Mouse (Mus musculus) lung, adult 18-20 months (tissue): ENCODE results near the gene Myt1l.

Source experiments
- DNase-seq, 2 experiments: peaks; one replicate each; pipeline ENCODE4 v3.0.0; 2022; ENCODE audit warnings: mixed read lengths in 2 of 2

Myt1l gene

DNA sequence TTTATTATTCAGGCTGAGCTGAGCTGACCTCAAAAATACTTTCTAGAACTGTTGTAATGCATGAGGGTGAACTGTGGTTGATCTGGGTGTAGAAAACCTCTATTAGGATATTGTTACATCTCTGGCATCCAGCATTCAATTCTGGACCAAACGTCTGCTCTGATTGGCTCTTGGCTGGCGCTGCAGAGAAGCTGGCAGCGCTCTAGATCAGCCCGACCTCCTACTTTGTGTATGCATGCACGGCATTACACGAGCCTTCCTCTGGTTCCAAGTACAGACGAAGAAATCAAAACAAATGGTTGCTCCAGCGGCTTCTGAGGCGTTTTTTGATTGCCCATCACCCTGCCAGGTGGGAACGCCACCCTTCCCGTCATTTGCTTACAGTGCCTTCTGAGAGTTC lies 303.2 kb downstream of the Myt1l start:
- no peak for DNase-seq

DNA sequence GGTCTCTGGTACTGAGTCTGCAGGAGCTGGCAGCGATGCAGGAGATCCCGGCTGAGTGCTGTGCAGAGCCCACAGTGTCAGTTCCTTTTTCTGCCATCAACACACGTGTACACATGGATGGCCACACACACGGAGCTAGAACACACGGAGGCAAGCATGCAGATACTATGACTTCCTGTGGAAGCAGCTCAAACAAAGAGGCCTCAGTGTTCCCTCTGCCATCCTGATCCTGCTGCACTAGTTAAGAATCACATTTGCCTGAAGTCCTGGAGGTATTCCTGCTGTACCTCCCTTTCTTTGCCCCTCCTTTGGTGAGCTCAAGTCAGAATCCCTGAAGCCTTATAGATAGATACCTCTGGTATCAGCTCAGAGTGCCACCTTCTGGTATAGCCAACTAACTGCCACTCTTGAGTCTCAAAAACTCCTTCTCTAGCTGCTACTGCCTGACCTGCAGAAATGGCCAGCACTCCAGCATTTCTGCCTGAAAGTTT lies 309.2 kb downstream of the Myt1l start:
- DNase-seq: no peak

DNA sequence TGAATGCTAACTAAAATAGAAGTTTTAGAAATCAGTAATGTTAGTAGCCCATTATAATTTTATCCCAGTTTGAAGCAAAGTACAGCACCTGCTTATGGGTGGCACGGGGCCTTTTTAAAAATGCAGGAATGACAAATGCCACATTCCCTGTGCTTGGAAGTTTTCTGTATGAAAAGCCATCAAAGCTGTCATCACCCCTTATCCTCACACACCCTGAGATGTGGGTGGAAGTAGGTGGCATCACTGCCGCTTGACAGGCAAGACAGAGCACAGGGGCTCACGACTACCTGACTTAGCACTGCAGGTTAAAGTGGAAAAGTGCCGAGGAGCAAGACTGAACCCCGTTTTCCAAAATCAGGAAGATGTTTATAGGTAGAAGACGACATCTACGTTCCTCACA lies 310.2 kb downstream of the Myt1l start:
- no peak for DNase-seq

DNA sequence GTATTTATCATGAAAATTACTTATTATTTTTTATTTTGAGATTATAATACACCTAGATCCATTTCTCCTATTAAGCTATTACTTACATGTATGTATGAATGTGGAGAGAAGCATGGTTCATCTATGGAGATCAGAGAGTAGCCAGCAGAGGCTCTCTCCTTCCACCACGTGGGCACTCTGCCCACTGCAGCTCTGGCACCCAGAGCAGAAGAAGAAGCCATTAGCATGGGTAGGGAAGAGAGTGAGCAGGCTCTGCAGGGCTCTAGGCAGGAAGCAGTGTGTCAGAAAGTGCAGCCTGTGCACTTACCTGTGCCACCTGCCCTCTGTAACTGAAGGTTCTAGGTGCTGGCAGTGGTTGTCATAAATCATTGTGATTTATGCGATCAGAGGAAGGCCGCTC lies 321.8 kb downstream of the Myt1l start:
- DNase-seq: no peak

DNA sequence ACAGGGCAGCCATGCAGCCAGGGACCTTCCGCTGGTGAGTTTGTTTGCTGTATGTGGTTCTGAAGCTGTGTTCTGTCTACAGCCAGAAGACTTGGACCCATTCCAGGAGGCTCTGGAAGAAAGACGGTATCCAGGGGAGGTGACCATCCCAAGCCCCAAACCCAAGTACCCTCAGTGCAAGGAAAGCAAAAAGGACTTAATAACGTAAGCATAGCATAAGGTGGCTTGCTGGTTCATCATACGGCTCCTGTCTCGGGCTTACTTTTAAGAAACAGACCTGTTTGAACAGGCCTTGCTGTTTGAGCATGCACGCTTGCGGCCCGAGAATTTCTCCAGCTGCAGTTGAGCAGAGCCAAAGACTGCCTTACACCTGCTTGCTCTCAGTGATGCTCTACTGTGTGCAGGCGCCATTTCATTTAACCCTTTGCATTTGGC lies 326.0 kb downstream of the Myt1l start:
- no peak for DNase-seq

DNA sequence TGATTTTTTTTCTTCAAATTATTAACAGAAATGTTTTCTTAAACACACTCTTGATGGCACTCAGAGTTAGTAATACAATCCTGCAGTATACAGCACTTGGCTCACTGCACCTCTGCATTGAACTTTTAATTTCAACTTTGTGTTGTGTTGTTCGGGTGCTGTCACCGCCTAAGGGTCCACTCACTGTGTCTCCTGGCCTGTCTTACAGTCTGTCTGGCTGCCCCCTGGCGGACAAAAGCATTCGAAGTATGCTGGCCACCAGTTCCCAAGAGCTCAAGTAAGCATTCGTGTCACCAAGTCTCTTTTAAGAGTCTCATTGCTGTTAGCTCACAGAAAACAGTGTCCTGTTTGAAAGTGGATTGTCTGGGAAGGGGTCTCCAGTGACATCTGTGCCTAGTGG lies 326.8 kb downstream of the Myt1l start:
- peak; percentile 12 to 27 for DNase-seq

DNA sequence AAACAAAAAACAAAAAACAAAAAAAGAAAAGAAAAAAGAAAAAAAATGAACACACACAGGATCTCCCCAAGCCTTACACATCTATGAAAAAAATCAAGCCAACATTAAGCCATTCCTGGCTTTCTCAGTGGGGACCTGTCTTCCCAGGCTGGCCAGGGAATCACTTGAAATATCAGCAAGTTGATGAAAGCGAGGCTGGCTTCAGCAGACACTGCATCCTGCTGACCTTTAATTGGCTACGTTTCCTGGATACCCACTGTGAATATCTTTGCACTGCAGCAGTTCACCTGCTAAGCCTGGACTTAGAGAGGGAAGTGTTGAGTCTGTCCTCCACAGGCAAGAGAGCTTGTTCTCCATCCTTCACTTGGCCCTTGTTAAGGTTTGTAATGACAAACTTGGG lies 332.8 kb downstream of the Myt1l start:
- no peak for DNase-seq

DNA sequence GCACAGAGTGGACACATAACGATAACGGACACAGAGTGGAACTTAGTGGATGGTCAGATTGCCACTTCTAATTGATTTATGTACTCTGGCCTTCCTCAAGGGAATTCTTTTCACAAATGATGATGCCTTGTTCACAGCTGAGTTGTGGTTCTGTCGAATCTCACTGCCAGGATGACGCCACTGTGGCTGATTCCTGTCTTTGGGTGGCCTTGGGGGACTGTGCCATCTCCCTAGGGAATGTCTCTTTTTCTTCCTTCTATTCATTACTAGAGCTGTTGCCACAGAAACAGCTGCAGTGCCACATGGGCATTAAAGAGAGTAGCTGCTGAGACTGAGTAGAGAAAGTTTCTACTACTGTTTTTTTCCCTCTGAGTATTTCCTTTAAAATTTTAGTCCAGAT lies 340.1 kb downstream of the Myt1l start:
- no peak for DNase-seq

DNA sequence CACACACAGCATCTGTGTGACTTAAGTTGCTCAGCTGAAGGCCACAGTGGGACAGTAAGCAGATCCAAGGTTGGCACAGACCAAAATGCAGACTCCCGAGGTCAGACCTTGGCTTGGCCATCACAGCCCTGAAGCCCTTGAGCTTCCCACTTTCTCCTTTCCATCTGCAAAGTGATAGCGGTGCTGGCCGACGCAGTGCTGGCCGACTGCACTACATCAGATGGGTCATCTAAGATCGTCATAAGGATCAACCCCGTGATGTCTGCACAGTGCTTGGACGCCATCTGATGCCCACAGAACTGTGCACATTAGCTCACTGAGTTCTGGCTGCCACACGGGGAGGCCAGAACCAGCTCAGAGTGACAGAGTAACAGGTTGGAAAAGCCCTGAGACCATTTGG lies 340.6 kb downstream of the Myt1l start:
- DNase-seq: no peak

DNA sequence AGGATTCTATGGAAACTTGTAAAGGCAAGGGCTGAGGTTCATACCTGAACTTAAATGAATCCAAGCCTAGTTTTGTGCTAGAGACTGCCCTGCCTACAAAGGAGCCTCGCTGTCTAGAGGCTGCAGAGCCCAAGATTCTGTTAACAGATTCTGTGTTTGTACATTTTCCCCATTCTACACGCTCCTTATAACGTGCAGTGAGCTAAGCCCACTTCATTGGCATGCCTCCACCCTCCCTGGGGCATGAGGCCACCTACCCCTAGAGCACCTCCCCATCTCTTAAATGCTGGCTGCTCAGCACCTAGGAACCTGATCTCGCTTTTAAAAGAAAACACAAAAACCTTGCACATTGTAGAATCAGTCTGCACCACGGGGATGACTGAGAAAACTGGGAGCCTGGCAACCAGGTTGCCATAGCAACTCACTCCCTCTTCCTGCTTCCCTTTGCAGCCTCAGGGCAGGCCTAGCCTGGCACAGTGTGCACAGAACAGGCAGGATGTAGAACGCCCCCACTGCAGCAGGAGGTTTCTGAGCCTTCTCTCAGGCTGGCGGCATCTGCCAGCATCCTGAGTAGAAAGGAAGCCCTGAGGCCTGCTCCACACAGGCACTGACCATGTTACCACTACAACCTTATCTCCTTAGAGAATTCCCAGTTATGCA lies 344.1 kb downstream of the Myt1l start:
- no peak for DNase-seq

DNA sequence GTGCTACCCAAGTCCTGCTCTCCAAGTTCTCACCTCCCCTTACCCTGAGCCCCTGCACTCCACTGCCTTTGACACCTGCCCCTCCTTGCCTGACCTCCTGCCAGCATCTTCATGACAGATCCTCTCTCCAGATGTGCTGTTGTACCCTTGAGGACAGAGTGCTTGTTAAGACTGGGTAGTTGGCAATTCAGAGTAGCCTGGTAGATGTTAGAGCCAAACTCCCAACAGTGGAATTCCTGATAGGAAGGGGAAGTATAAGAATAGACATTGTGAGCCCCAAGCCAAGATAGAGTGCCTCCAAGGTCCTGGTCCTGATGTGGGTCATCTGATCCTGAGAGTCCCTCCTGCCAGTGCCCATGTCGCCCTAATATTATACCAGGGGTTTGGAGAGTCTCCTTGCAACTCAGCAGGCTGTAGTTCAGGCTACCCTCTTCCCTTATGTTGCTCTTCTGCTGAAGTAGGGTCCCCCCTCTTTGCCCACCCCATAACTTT lies 345.1 kb downstream of the Myt1l start:
- DNase-seq: no peak

DNA sequence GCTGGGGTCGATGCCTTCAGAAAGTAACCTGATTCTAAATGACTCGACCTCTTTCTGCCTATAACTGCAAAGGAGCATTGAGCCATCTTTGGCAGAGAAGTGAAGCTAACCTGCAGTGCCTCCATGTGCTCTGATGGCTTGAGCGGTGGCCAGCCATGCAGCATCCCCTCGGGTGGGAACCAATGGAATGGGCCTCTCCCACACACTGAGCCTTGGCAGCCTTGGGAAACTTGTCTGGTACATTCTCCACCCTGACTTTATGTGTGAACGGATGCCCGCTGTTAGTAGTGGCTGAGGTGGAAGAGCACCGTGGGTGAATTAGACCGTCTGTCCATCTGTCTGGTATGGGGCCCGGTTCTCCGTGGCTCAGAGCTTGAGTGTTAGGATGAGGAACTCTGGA lies 349.8 kb downstream of the Myt1l start:
- no peak for DNase-seq

DNA sequence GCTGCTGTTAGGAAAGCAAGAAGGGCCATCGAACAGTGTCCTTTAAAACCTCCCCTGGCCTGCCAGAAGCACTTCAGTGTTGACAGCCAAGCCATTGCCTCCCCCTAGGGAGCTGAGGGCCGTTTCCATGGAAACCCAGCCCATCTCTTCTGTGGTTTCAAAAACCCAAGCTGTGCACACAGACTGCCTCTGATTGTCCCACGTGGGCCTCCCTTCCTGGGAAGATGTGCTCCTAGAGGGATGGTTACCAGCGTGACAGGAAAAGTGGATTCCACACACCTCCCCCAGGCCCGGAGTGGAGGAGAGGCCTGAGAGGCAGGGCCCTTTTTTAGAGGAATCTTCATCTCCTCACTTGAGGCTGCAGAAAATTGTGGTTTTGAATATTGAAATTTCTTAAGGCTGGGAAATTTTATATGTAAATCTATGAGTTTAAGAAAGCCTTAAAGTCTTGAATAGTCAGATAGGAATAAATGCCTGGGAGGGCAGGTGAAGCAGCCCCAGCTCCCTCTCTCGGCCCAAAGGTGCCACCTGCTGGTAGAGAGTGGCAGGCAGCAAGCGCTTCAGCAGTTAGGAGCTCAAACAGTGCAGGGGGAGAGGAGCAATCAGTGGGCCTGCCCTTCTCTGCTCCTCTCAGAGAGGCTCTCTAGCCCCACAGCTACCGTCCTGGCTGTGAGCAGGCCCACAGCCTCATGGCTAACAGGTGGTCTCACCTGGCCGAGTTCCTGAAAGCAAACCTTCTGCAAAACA lies 354.9 kb downstream of the Myt1l start:
- DNase-seq: peak; percentile 42 to 60

DNA sequence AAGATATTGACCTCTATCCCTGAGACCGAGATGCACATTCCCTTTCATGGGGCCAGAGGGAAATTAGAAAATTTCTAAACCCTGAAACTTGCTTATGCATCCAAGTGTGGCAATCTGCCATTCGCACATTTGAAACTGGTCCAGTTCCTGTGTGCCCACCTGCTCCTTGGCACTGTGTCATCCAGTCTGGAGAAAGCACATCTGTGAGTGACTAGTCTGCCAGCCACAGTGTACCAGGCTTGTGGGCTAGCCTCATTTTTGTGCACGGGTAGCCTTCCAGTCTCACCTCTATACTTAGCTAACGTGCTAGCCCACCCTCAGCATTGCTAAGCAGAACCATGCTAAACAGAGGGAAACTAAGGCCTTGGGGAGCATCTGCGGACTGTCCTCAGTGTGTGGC lies 356.2 kb downstream of the Myt1l start:
- DNase-seq: no peak

DNA sequence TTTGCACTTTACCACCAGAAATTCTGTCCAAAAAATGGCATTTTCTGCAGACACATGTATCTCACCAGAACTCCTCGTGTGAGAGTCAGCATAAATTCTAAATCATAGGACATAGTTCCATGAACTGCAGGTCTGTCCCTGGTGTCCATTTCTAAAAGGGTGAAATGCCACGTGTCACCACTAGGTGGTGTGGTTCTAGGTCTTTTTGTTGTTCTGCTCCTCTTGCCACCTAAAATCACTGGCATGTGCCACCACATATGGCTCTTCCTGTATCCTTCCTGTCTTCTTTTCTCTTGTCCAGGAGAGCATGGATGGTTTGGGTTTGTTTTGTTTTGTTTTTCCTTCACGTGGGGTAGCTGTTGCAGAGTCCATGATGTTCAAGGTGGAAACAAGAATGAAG lies 366.5 kb downstream of the Myt1l start:
- DNase-seq: peak; percentile 9 to 34

DNA sequence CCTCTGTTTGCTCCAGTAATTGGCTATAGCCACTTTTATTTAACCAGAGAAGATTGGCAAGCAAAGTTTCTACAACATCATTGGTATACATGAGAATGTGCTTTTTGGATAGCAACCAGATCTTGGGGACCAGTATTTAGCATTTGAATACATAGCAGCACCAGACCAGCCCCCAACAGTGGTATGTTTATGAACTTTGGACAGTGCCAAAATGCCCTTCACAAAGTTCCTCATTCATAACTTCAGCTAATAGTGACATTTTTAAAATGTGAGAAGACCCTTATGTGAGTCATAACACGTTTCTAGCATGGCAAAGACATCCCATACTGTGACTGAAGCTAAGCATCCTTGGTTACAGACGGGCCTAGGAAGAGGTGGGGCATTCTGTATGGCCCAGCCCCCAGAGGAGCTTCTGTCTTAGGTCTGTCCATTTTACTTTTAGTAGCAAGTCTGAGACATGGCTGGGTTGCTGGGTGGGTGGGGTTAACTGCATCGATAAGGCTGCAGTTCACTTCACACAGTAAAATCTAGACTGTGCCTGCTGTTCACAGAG lies 369.4 kb downstream of the Myt1l start:
- DNase-seq: no peak

DNA sequence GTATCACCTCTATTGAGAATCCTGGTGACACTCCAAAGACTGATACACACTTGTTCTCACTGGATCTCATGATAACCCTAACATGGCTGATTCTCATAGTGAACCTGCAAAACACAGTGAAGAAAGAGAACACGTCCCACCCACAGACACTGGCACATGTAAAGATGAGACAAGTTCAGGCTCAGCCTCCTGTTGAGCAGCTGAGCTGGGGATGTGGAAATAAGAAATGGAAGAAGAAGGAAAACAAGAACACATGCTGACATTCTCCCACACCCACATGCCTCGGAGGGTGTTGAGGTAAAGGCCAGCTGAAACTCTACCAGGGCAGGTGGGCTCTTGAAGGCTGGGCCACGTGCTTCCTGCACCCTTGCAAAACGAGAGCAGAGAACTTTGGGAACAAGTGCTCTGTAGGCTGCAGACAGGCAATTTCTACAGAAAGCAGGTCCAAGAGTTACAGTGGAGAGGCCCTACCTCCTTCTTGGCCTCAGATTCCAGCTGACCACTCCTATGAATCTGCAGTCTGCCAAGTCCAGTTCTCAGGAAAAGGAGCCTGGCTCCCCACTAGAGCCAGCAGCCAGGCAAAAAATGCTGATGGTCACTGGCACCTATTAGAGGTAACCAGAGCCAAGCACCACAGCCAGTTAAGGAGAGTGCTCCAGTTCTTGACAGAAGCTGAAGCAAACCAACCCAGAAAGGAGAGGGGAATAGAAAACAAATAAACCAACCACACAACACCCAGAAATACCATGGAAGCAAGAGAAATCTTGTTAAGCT lies 376.1 kb downstream of the Myt1l start:
- DNase-seq: peak; percentile 41 to 55

DNA sequence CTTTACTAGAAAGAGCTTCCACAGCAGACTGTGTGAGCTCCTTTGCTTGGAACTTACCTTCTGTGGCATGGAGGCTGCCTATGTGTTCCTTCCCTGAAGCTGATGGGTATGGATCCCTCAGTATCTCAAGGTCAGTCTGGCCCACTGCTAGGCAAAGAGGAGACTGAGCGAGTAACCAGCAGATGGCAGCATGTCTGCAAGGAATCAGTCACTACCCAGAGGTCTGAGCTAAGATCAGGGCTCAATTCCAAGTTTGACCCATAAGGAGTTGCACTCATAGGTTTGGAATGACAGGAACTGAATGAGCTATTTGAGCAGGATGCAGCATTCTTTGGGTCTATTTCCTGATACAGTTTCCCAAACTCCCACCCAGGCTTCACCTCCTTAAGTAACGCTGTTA lies 378.9 kb downstream of the Myt1l start:
- peak; percentile 79 to 87 for DNase-seq

DNA sequence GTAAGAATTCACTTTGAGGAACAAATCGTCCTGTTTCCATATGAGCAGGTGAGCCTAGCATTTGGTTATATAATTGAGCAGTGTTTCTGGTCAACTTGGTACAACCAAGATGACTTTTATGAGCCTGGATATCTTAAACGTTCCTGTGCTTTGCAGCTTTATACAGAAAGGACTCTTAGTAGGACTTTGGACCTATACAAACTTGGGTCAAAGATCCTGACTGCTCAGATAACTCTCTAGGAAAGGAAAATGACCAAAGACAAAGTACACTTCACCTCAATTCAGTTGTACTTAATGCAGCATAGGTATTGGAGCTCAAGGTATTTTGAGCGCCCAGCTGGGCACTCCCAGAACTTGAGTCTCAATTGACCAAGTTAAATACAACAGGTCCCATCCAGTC lies 388.0 kb downstream of the Myt1l start:
- no peak for DNase-seq

DNA sequence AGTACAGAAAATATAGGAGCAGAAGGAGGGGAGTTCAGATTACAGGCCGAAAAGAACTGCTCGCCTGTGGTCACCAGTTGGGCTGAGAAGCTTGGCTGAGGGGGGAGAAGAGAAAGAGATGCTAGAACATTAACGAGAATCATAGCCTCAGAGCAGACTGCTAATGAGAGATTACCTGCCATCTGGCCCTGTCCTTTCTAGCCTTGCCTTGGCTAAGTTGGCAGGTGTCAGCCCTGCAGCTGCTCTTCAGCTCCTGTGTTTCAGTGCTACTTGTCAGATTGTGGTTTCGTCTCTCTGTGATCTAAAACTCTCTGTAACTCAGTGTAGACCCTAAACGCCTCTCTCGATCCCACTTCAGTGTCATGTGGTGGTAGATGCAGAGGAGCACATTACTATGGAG lies 388.6 kb downstream of the Myt1l start:
- DNase-seq: no peak

DNA sequence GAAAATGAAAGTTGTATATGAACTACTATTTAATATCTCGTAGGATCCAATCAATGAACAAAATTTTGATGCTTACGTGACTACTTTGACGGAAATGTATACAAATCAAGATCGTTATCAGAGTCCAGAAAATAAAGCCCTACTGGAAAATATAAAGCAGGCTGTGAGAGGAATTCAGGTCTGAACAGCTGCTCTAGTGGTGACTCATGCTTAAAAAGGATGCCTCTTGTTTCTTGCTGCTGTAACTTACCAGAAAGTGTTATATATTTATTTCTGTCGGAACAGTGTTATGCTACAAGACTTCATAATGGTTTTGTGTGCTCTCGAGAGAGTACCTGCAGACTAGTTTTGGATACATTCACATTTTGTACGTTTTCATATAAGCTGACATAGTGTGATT lies 392.1 kb downstream of the Myt1l start:
- no peak for DNase-seq

DNA sequence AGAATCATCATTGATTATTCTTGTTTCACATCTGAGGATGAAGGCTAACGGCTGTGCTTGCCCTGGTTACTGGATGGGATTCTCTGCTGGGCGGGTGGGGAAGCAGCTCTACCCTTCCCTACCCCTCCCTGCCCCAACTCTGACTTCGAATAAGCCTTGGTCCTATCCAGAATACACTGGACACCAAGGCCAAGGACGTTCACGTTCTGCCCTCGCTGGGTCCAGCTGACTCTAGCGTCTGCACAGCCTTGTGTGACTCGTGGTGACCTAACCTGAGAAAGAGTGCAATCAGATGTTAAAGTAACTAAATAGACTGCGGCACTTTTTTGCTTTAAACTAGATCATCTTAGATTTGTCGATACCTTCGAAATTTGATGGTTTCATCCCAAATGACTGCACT lies 393.3 kb downstream of the Myt1l start:
- no peak for DNase-seq

DNA sequence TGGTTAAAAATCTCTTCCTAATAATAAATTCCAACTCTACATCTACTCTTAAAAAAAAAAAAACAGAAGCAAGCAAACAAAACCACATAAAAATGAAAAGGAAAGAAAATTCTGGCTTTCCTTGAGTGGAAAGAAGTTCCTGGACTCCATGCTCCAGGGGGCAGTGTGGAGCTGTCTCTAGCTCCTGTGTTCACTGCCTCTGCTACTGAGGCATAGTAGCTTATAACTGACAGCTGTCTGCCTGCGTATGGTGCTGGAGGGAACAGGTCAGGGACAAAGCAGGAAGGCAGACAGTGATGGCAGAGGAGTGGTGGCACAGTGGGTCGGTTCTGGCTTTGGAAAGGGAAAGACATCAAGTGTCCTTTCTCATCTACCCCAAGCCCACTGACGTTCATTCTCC lies 398.7 kb downstream of the Myt1l start:
- DNase-seq: peak; percentile 46 to 64
